Mouse (Mus musculus) T-helper 1 cell (primary cell): ENCODE measurements around the gene Olfr1450.
"Not testable (repeated sequence)": the region's sequence is repeated elsewhere in the genome, so short reads cannot be mapped to it uniquely, and the experiment has no call there.

ENCODE experiments used
- in situ Hi-C: fragments of 300-600 bp; cut with MboI, MseI; formaldehyde crosslinking; loops from one replicate; pipeline ENCODE4 v1.15.1; 2025; ENCODE audit warnings: high pct_unique_total_duplicates

Olfr1450 gene

DNA sequence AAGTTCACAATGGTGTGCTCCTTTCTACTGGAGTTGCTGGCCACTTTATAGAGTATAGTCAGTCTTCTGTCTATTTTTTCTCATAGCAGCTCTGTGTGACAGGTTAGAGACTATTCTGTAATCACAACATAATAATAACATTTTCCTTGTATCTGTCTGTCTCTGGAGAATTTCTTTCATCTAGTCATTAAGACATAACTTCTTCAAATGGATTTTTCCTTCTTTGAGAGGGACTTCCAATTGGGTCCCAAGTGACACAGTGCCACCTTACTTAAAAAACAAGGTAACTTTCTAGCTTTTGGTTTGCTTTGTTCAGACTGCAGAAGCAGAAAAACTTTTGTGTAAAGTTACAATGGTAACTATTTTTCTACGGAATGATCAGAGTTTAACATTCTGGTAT, at the start of gene Olfr1450:
TSS of gene Olfr1450 (plus strand) at position 301 of the 400 bp plus-strand sequence.
- in situ Hi-C loops = no loop called here

DNA sequence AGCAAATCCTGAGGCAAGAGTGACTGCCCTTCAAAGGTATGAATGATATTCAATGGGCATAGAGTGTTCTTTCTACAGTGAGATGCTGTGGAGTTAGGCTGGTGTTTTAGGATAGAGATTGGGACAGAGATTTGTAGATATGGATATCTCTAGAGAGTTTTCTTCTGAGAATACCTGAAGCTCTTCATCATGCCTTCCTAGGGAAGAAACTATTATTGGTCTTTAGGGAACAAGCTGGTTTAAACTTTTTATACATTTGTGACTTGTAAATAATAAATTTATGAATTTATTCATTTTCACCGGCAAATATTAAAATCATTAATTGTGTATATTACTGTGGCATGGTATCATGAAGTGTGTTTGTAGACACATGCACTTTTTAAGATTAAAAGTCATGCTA, 46.4 kb upstream of the Olfr1450 start, which contains the start of gene Olfr1447:
TSS of gene Olfr1447 (minus strand) at position 101 of the 400 bp plus-strand sequence.
- in situ Hi-C loops = no loop called here

DNA sequence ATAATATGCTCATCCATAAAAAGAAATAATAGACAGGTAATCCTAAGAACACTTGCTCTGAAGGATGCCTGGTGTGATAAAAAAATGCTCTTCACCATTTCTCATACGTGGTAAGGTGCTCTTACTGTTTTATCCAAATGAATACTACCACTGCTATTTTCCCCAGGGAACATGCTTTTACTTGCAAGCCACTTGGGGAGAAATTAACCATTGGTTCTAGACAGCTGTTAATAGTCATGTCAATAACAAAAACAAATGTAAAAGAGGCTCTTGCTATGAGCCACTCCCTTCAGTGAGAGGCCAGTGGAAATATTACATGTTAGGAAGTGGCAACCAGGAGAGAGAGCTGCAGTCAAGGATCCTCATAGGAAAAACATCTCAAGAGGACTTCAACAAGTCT, 25.7 kb upstream of the Olfr1450 start, which contains the start of gene Olfr1448:
TSS of gene Olfr1448 (minus strand) at position 101 of the 400 bp plus-strand sequence.
- in situ Hi-C loops = no loop called here

DNA sequence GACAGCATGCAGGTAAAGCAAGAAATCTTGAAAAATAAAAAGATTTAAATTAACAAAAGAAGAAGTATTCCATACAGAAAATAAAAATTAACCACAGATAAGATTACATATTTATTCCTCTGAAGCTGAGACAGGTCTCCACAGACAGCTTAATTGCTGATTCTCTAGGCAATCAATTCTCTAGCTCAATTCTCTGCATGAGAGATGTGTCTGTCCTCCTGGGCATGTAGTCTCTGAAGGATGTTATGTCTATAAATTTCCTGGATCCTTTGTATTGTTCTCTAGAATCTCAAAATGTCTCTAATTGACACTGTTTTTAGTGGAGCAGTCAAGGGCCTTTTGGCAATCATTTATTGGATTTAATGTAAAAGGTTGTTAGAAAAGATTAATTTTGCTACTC, 19.5 kb upstream of the Olfr1450 start, which contains the start of gene Olfr1449:
TSS of gene Olfr1449 (plus strand) at position 301 of the 400 bp plus-strand sequence.
- in situ Hi-C loops = no loop called here

DNA sequence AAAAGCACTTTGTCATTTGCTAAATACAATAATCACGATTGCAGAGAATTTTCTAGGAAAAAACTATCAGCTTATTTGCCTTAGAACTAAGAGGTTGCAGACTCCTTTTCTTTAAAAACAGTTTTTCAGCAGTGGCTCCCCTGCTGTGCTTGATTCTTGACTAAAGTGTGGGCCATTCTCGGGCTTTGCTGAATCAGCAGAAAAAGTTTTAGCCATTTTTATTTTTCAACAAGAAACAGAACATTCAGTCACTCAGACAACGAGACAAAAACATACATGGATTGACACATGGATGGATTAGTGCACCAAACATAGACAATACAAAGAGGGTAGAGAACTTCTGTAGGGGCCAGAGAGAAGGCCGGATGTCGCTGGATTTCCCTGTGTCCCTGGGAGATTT, 20.0 kb downstream of the Olfr1450 start:
- in situ Hi-C loops = not testable (repeated sequence)

DNA sequence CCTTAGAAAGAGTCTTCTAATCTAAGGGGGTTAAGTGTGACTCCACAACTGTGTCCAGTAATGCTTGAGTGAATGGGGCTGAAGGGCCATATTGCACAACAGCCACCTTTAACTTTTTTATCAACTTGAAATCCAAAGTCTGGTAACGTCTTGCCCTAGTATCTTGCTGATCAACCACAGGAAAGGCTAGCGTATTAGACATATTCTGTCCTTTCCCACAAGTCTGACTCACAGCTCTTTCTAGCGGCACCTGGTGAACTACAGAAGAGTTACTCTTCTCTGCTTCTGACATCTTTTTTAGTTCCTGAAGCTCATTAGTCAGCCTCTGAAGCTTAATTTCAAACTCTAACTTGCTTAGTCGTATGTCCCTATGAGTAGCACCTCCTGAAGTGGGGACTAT, 42.3 kb downstream of the Olfr1450 start:
- in situ Hi-C loops = not testable (repeated sequence)

- in situ Hi-C loops = no loop called here
Observed at GRCm38 (mm10) chr19:12994714-12995113, 44.7 kb downstream of the Olfr1450 start, which contains the start of gene Olfr1451. Gene Olfr1451 (plus strand): TSS chr19:12995014.
